ENCODE assay signal across 13 mouse cellular contexts in the genomic region with DNA sequence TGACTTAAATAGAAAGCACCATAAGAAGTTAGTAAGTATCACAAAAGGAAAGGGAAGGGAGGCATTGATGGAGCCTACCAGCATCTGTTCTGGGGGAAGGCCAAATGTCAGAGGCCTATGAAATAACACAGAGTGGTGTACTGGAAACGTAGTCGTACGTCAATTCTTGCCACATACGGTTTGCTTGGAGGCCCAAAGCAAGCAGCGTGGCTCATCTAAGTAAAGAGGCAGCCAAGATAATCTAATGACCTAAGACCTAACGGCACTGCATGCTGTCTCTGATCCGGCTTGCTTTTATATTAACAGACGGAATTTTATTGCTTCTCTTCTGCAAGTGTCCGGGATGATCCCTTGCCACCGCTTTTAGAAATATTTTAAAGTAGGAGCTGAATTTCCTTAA.
"Had no signal": no experiment of that assay in that cellular context is flagged by ENCODE, and none has a peak within 500 bp of the region (broad histone marks: within the 10 kb centered on the region; RNA-seq: fewer than 3 reads in every experiment).

No protein-coding gene starts in this region.

- DNase-seq: kidney, postnatal 25 days; layer of hippocampus, adult 9-11 months; layer of hippocampus, postnatal 36 days; lung, postnatal 14 days; right cerebral cortex, postnatal 4 days; spleen, adult 18-20 months; thymus, postnatal 36 days had no signal

- H3K4me1 ChIP-seq: limb, embryonic 15.5 days; midbrain, embryonic 12.5 days; neural tube, embryonic 13.5 days had no signal

- H3K4me2 ChIP-seq: limb, embryonic 15.5 days; liver, embryonic 12.5 days; midbrain, embryonic 12.5 days; neural tube, embryonic 13.5 days had no signal

- H3K36me3 ChIP-seq: limb, embryonic 15.5 days; liver, embryonic 12.5 days; midbrain, embryonic 12.5 days; neural tube, embryonic 13.5 days had no signal

- H3K27ac ChIP-seq: limb, embryonic 15.5 days; liver, embryonic 12.5 days; midbrain, embryonic 12.5 days; neural tube, embryonic 13.5 days had no signal

- ATAC-seq: liver, embryonic 12.5 days; midbrain, embryonic 16.5 days had no signal

- H3K9me3 ChIP-seq: limb, embryonic 15.5 days; liver, embryonic 12.5 days; midbrain, embryonic 12.5 days; neural tube, embryonic 13.5 days had no signal

- H3K27me3 ChIP-seq: limb, embryonic 15.5 days; liver, embryonic 12.5 days; midbrain, embryonic 12.5 days; neural tube, embryonic 13.5 days had no signal

- H3K4me3 ChIP-seq: limb, embryonic 15.5 days; liver, embryonic 12.5 days; midbrain, embryonic 12.5 days; neural tube, embryonic 13.5 days had no signal

- H3K9ac ChIP-seq: limb, embryonic 15.5 days; liver, embryonic 12.5 days; lung, embryonic 14.5 days; midbrain, embryonic 12.5 days; neural tube, embryonic 13.5 days had no signal
